8 mouse cellular contexts compared by ENCODE assay signal in the genomic region with DNA sequence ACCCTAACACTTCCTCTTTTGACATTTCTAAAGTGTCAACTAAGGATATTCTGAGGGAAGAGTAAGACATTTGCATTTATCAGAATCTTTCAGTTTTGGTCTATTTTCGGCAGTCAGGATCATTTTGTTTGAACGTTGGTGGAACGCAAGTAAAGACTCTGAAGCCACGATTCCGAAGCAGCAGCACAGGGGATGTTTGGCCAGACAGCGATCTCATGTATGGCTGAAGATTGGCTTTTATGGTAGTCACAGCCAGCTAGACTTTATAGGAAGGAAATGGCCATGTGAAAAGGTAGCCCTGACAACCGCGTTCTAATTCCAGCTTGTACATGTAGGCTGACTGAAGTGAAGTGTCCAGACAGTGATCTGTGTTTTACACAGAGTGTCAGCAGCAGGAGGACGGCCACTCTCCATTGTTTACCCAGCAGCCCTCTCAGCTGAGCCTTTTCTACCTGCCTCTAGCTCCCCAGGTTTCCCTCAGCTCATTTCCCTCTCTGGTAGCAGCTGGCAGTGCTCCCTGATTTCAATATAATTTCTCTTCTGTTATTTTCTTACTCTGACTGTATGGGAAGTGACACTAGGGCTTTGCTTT. TPM values are rescaled to one million over a fixed set of nuclear protein-coding genes. Genes with fewer than 3 reads are reported as not detected.
DNase-seq lines count a peak whose midpoint lies in the region; ATAC-seq and TF ChIP-seq lines count a peak whose summit lies in the region.
"Not testable (repeated sequence)": the region's sequence is repeated elsewhere in the genome, so short reads cannot be mapped to it uniquely, and the experiment has no call there.

No protein-coding gene starts in this region.

- H3K36me3 ChIP-seq in G1E (replicated peaks) = peaks cover 10% of the 10 kb centered on the region
- not testable (repeated sequence) for H3K36me3 ChIP-seq in embryonic facial prominence, embryonic 11.5 days (replicated peaks; ENCODE audit: control insufficient read depth, insufficient read depth, low read depth, low read length); forebrain, embryonic 16.5 days (ENCODE audit: control insufficient read depth, insufficient read depth); kidney, embryonic 16.5 days (ENCODE audit: insufficient read depth, low read length); spleen, adult 2 months (ENCODE audit: control insufficient read depth, insufficient read depth, low read length)
- peaks cover 18% of the 10 kb centered on the region for H3K36me3 ChIP-seq in hindbrain, embryonic 10.5 days
- H3K36me3 ChIP-seq in liver, embryonic 15.5 days (replicated peaks) = peaks cover 15% of the 10 kb centered on the region
- H3K36me3 ChIP-seq in midbrain, embryonic 12.5 days = peaks cover 13% of the 10 kb centered on the region; the same call in 1 of the 2 replicates

- 4% methylated on average over 6 of the region's 9 CpGs for WGBS in embryonic facial prominence, embryonic 11.5 days
- WGBS in forebrain, embryonic 16.5 days = 5% methylated on average over 8 of the region's 9 CpGs
- WGBS in hindbrain, embryonic 10.5 days = 16% methylated on average over 9 of the region's 9 CpGs
- WGBS in kidney, embryonic 16.5 days = under 1% methylated on average over 8 of the region's 9 CpGs
- WGBS in liver, embryonic 15.5 days (ENCODE audit: insufficient replicate concordance) = under 1% methylated on average over 9 of the region's 9 CpGs
- WGBS in midbrain, embryonic 12.5 days = 7% methylated on average over 9 of the region's 9 CpGs
- WGBS in spleen, adult 2 months = 1% methylated on average over 9 of the region's 9 CpGs

- TF ChIP-seq POLR2A in spleen, adult 2 months (IDR thresholded peaks at IDR 0.05; ENCODE audit: low read depth, low read length) = not testable (repeated sequence)

- TF ChIP-seq CTCF in G1E (IDR thresholded peaks at IDR 0.05; ENCODE audit: low read depth, low read length); spleen, adult 2 months (IDR thresholded peaks at IDR 0.05; ENCODE audit: extremely low read depth, insufficient read depth, insufficient read length, insufficient replicate concordance): not testable (repeated sequence)

- not testable (repeated sequence) for DNase-seq in G1E (ENCODE audit: low spot score); embryonic facial prominence, embryonic 11.5 days (ENCODE audit: low spot score); hindbrain, embryonic 10.5 days (ENCODE audit: low spot score); spleen, adult 2 months (ENCODE audit: low read depth in 1 of 2, low spot score in 2 of 2)

- H3K27ac ChIP-seq in embryonic facial prominence, embryonic 11.5 days (replicated peaks; ENCODE audit: low read depth, low read length); kidney, embryonic 16.5 days (ENCODE audit: low read length); liver, embryonic 15.5 days (replicated peaks): not testable (repeated sequence)
- H3K27ac ChIP-seq in forebrain, embryonic 16.5 days (ENCODE audit: low read length) = peak overlapping the region; percentile 17; the same call in 1 of the 2 replicates
- H3K27ac ChIP-seq in hindbrain, embryonic 10.5 days = peak overlapping the region; percentile 87
- H3K27ac ChIP-seq in midbrain, embryonic 12.5 days (replicated peaks) = peak overlapping the region; percentile 58; the same call in 1 of the 2 replicates
- H3K27ac ChIP-seq in spleen, adult 2 months (ENCODE audit: insufficient read depth, low read length) = peak overlapping the region; percentile 85

- H3K9ac ChIP-seq in embryonic facial prominence, embryonic 11.5 days (replicated peaks; ENCODE audit: low read length) = peak overlapping the region; percentile 70
- H3K9ac ChIP-seq in forebrain, embryonic 16.5 days (replicated peaks; ENCODE audit: low read depth, low read length) = peak overlapping the region; percentile 43
- H3K9ac ChIP-seq in kidney, embryonic 16.5 days (replicated peaks; ENCODE audit: low read length) = peak overlapping the region; percentile 68
- peak overlapping the region; percentile 19 for H3K9ac ChIP-seq in liver, embryonic 15.5 days
- peak overlapping the region; percentile 61 for H3K9ac ChIP-seq in midbrain, embryonic 12.5 days (replicated peaks)

- peak; percentile 7; the same call in 1 of the 2 replicates for ATAC-seq in G1E (ENCODE audit: extremely low read depth, insufficient number of reproducible peaks, low FRiP score, poor library complexity, severe bottlenecking)
- peak; percentile 39; the same call in 1 of the 2 replicates for ATAC-seq in embryonic facial prominence, embryonic 11.5 days (replicated peaks; ENCODE audit: insufficient number of reproducible peaks, low FRiP score, low TSS enrichment, low read depth)
- ATAC-seq in forebrain, embryonic 16.5 days = peak; percentile 41
- ATAC-seq in kidney, embryonic 16.5 days (ENCODE audit: low FRiP score, low TSS enrichment) = peak; percentile 46; the same call in 1 of the 2 replicates
- ATAC-seq in liver, embryonic 15.5 days (ENCODE audit: insufficient read depth) = peak; percentile 40
- ATAC-seq in midbrain, embryonic 12.5 days (ENCODE audit: low FRiP score, low read depth) = peak; percentile 38

- H3K4me2 ChIP-seq in embryonic facial prominence, embryonic 11.5 days (ENCODE audit: low read depth, low read length) = peak overlapping the region; percentile 35
- H3K4me2 ChIP-seq in forebrain, embryonic 16.5 days (ENCODE audit: low read length) = peak overlapping the region; percentile 51
- H3K4me2 ChIP-seq in kidney, embryonic 16.5 days (replicated peaks; ENCODE audit: low read depth, low read length) = peak overlapping the region; percentile 55
- peak overlapping the region; percentile 62 for H3K4me2 ChIP-seq in liver, embryonic 15.5 days
- peak overlapping the region; percentile 48 for H3K4me2 ChIP-seq in midbrain, embryonic 12.5 days (replicated peaks)

- H3K4me3 ChIP-seq in G1E (ENCODE audit: low read depth, low read length) = peak overlapping the region; percentile 69
- peak overlapping the region; percentile 49 for H3K4me3 ChIP-seq in embryonic facial prominence, embryonic 11.5 days (ENCODE audit: low read depth, low read length)
- peak overlapping the region; percentile 36 for H3K4me3 ChIP-seq in forebrain, embryonic 16.5 days (replicated peaks; ENCODE audit: low read length)
- peak overlapping the region; percentile 53 for H3K4me3 ChIP-seq in hindbrain, embryonic 10.5 days
- peak overlapping the region; percentile 54 for H3K4me3 ChIP-seq in kidney, embryonic 16.5 days (ENCODE audit: low read length)
- peak overlapping the region; percentile 51 for H3K4me3 ChIP-seq in liver, embryonic 15.5 days (replicated peaks)
- H3K4me3 ChIP-seq in midbrain, embryonic 12.5 days = peak overlapping the region; percentile 47
- peak overlapping the region; percentile 69 for H3K4me3 ChIP-seq in spleen, adult 2 months (ENCODE audit: extremely low read depth, insufficient read depth, insufficient read length)

- H3K27me3 ChIP-seq in G1E (ENCODE audit: insufficient read depth, low read length); embryonic facial prominence, embryonic 11.5 days (ENCODE audit: control insufficient read depth, insufficient read depth, low read length); forebrain, embryonic 16.5 days (replicated peaks; ENCODE audit: control insufficient read depth, insufficient read depth, low read length); hindbrain, embryonic 10.5 days (ENCODE audit: insufficient read depth, poor library complexity, severe bottlenecking); kidney, embryonic 16.5 days (ENCODE audit: insufficient read depth, low read length); liver, embryonic 15.5 days; midbrain, embryonic 12.5 days; spleen, adult 2 months (ENCODE audit: control insufficient read depth, insufficient read depth, low read length): not testable (repeated sequence)

- not testable (repeated sequence) for H3K9me3 ChIP-seq in G1E (replicated peaks); embryonic facial prominence, embryonic 11.5 days (replicated peaks; ENCODE audit: control insufficient read depth, low read length); forebrain, embryonic 16.5 days (ENCODE audit: control insufficient read depth, low read length); hindbrain, embryonic 10.5 days; kidney, embryonic 16.5 days (ENCODE audit: low read length); liver, embryonic 15.5 days (replicated peaks); midbrain, embryonic 12.5 days

- H3K4me1 ChIP-seq in G1E (ENCODE audit: insufficient read depth, low read depth, low read length) = peaks cover 26% of the 10 kb centered on the region
- not testable (repeated sequence) for H3K4me1 ChIP-seq in embryonic facial prominence, embryonic 11.5 days (ENCODE audit: control insufficient read depth, insufficient read depth, low read length); forebrain, embryonic 16.5 days (replicated peaks; ENCODE audit: control insufficient read depth, insufficient read depth, low read length); kidney, embryonic 16.5 days (ENCODE audit: insufficient read depth, low read length); midbrain, embryonic 12.5 days; spleen, adult 2 months (ENCODE audit: control insufficient read depth, insufficient read depth, insufficient read length)
- peaks cover 11% of the 10 kb centered on the region for H3K4me1 ChIP-seq in hindbrain, embryonic 10.5 days (replicated peaks)
- H3K4me1 ChIP-seq in liver, embryonic 15.5 days (replicated peaks) = peaks cover 14% of the 10 kb centered on the region

RNA-seq across cellular contexts. Expression of a gene that starts 0.6 kb away (rescaled TPM):
- total RNA-seq in G1E (2014; fragmentation: Nextera tagmentation) = 150 and 176 TPM in 2 replicates
- 388 and 507 TPM in 2 replicates for total RNA-seq in G1E (2017)
- polyA plus RNA-seq in G1E (2012) = 19.0 and 21.3 TPM in 2 replicates
- polyA plus RNA-seq in embryonic facial prominence, embryonic 11.5 days (2014; fragmentation: Nextera tagmentation; extraction: Ambion mirVana) = 546 and 573 TPM in 2 replicates
- polyA plus RNA-seq in forebrain, embryonic 16.5 days (2015; fragmentation: Nextera tagmentation; extraction: Ambion mirVana) = 783 and 897 TPM in 2 replicates
- polyA plus RNA-seq in hindbrain, embryonic 10.5 days (2016; fragmentation: Nextera tagmentation; extraction: Ambion mirVana) = 585 and 814 TPM in 2 replicates
- polyA plus RNA-seq in kidney, embryonic 16.5 days (2015; fragmentation: Nextera tagmentation; extraction: Ambion mirVana) = 414 and 449 TPM in 2 replicates
- polyA plus RNA-seq in liver, embryonic 15.5 days (2015; fragmentation: Nextera tagmentation; extraction: Ambion mirVana) = 183 and 194 TPM in 2 replicates
- 776 and 817 TPM in 2 replicates for polyA plus RNA-seq in midbrain, embryonic 12.5 days (2016; fragmentation: Nextera tagmentation; extraction: Ambion mirVana)
- 91.4 and 112 TPM in 2 replicates for polyA plus RNA-seq in spleen, adult 2 months (2012; rRNA removed)

Comparison
In these comparisons a context has a peak if more than half of its experiments do, and no peak if none do; other contexts are left out.
1. H3K9ac ChIP-seq: peak in every context shown above with its lines; median percentile 70 in embryonic facial prominence, embryonic 11.5 days; 68 in kidney, embryonic 16.5 days; 61 in midbrain, embryonic 12.5 days; 43 in forebrain, embryonic 16.5 days; 19 in liver, embryonic 15.5 days.